Mouse (Mus musculus) embryonic fibroblast, embryonic 13.5 days (primary cell): Measurements from ENCODE around the gene Olfr1440.

Experiments
- CTCF ChIP-seq: IDR thresholded peaks from 2 replicates; pipeline ENCODE4 v1.5.1; 2011; ENCODE audit warnings: mild to moderate bottlenecking, control low read depth, low read length, moderate library complexity, borderline replicate concordance; ENCODE audit not compliant: insufficient read depth
- POLR2A ChIP-seq: IDR thresholded peaks from 2 replicates; pipeline ENCODE4 v1.6.1; 2011; ENCODE audit warnings: low read depth, mild to moderate bottlenecking, control low read depth, low read length, moderate library complexity

DNA sequence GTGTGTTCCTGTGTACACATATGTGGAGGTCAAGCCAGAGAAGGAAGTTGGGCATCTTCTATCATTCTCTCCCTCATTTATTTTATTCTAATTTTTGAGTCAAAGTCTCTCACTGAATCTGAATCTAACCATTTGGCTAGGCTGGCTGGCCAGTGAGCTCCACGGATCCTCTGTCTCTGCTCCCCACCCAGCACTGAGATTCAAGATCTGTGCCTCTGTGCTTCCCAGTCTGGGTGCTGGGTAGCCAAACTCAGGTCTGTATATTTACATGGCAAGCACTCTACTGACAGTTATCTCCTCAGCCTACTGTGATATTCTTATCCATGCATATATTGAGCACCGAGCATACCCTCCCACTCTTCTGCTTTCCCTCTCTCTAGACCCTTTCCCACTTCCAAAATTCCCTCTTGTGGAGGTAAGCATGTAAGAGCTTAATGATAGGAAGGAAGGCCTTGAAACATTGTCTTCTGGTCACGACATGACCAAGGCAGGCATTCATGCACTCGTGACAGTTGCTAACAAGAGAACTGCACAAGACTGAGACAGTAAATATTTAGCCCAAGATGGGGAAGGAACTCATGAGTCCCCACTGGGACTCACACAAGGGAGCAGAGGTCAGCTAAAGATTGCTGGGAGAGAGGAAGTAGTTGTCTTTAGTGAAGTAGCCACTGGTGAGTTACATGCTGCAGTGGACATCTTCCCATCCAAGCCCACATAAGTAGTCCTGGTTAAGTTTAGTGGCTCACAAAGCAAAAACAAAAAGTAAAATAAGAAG lies 48.9 kb downstream of the Olfr1440 start:
- TF ChIP-seq POLR2A: no peak
- no peak for TF ChIP-seq CTCF
